Mouse (Mus musculus) bone marrow macrophage, adult 2 months (primary cell): ENCODE results near the gene Npb.

Experiments used
- CTCF ChIP-seq: IDR thresholded peaks from 2 replicates; pipeline ENCODE4 v1.5.1; 2012; ENCODE audit warnings: low read depth, mild to moderate bottlenecking, low read length, moderate library complexity
- POLR2A ChIP-seq: IDR thresholded peaks from 2 replicates; pipeline ENCODE4 v1.6.1; 2012; ENCODE audit warnings: mild to moderate bottlenecking, low read depth, low read length, borderline replicate concordance

- TF ChIP-seq CTCF (no peak), POLR2A (no peak)
These were observed 37.2 kb upstream of the Npb start for GRCm38 (mm10) chr11:120571122-120571521.
